Mouse (Mus musculus): Measurements from ENCODE around the gene Slc39a10. TPM values are rescaled to one million over a fixed set of nuclear protein-coding genes. Genes with fewer than 3 reads are reported as not detected.

Gene Slc39a10
- polyA plus RNA-seq, 1 experiment from 2014 or later: 4.5 TPM

GRCm38 (mm10) chr1:46905706-46906105, 13.1 kb upstream of the Slc39a10 start:
- Histone ChIP-seq H3K4me3 (replicated peaks) (no peak overlapping the region), H3K36me3 (no peaks in the 10 kb centered on the region), H3K4me2 (no peak overlapping the region), H3K9me3 (replicated peaks) (no peaks in the 10 kb centered on the region), H3K4me1 (replicated peaks) (no peaks in the 10 kb centered on the region), H3K27ac (no peak overlapping the region), H3K9ac (no peak overlapping the region), H3K27me3 (no peaks in the 10 kb centered on the region)
- 42% methylated on average over 5 of the region's 5 CpGs for WGBS (ENCODE audit: insufficient replicate concordance)
- DNase-seq (no peak), ATAC-seq (ENCODE audit: low read depth) (no peak)

GRCm38 (mm10) chr1:46902102-46902683, 9.5 kb upstream of the Slc39a10 start:
- H3K4me2 ChIP-seq: no peak overlapping the region
- H3K4me3 ChIP-seq (replicated peaks): no peak overlapping the region
- H3K27ac ChIP-seq: no peak overlapping the region
- no peaks in the 10 kb centered on the region for H3K4me1 ChIP-seq (replicated peaks)
- no peak overlapping the region for H3K9ac ChIP-seq
- ATAC-seq (ENCODE audit: low read depth): no peak
- 53% methylated on average over 2 of the region's 2 CpGs for WGBS (ENCODE audit: insufficient replicate concordance)
- no peaks in the 10 kb centered on the region for H3K9me3 ChIP-seq (replicated peaks)
- DNase-seq: no peak
- no peaks in the 10 kb centered on the region for H3K27me3 ChIP-seq
- no peaks in the 10 kb centered on the region for H3K36me3 ChIP-seq

GRCm38 (mm10) chr1:46894281-46894842, 1.7 kb upstream of the Slc39a10 start:
- H3K4me2 ChIP-seq: no peak overlapping the region
- ATAC-seq (ENCODE audit: low read depth): no peak

GRCm38 (mm10) chr1:46888726-46889125, 3.9 kb downstream of the Slc39a10 start:
- WGBS (ENCODE audit: insufficient replicate concordance): 44% methylated on average over 4 of the region's 4 CpGs
- no peaks in the 10 kb centered on the region for H3K9me3 ChIP-seq (replicated peaks)
- H3K4me3 ChIP-seq (replicated peaks): no peak overlapping the region
- no peak for ATAC-seq (ENCODE audit: low read depth)
- H3K27ac ChIP-seq: no peak overlapping the region
- H3K27me3 ChIP-seq: no peaks in the 10 kb centered on the region
- no peak for DNase-seq
- H3K4me2 ChIP-seq: no peak overlapping the region
- H3K9ac ChIP-seq: no peak overlapping the region
- H3K4me1 ChIP-seq (replicated peaks): no peaks in the 10 kb centered on the region
- no peaks in the 10 kb centered on the region for H3K36me3 ChIP-seq

More at GRCm38 (mm10) chr1:46894281-46894842, 1.7 kb upstream of the Slc39a10 start:
- no peak for DNase-seq
- no peaks in the 10 kb centered on the region for H3K27me3 ChIP-seq
- no peaks in the 10 kb centered on the region for H3K36me3 ChIP-seq
- no peak overlapping the region for H3K9ac ChIP-seq
- no peaks in the 10 kb centered on the region for H3K9me3 ChIP-seq (replicated peaks)
- no peaks in the 10 kb centered on the region for H3K4me1 ChIP-seq (replicated peaks)
- H3K27ac ChIP-seq: no peak overlapping the region
- WGBS (ENCODE audit: insufficient replicate concordance): 5% methylated on average over 7 of the region's 7 CpGs
- H3K4me3 ChIP-seq (replicated peaks): no peak overlapping the region

GRCm38 (mm10) chr1:46888324-46888723, 4.3 kb downstream of the Slc39a10 start:
- no peaks in the 10 kb centered on the region for H3K9me3 ChIP-seq (replicated peaks)
- DNase-seq (no peak), ATAC-seq (ENCODE audit: low read depth) (no peak)
- no peak overlapping the region for H3K27ac ChIP-seq
- H3K36me3 ChIP-seq: no peaks in the 10 kb centered on the region
- H3K4me3 ChIP-seq (replicated peaks): no peak overlapping the region
- H3K27me3 ChIP-seq: no peaks in the 10 kb centered on the region
- WGBS (ENCODE audit: insufficient replicate concordance): 45% methylated on average over 2 of the region's 2 CpGs
- H3K9ac ChIP-seq: no peak overlapping the region
- H3K4me2 ChIP-seq: no peak overlapping the region
- no peaks in the 10 kb centered on the region for H3K4me1 ChIP-seq (replicated peaks)

- ATAC-seq (ENCODE audit: low read depth) (no peak), DNase-seq (no peak)
- H3K9me3 ChIP-seq (replicated peaks): no peaks in the 10 kb centered on the region
- no peak overlapping the region for H3K4me3 ChIP-seq (replicated peaks)
- no peaks in the 10 kb centered on the region for H3K27me3 ChIP-seq
- H3K4me2 ChIP-seq: no peak overlapping the region
- H3K27ac ChIP-seq: no peak overlapping the region
- H3K9ac ChIP-seq: no peak overlapping the region
- H3K4me1 ChIP-seq (replicated peaks): no peaks in the 10 kb centered on the region
- WGBS (ENCODE audit: insufficient replicate concordance): 30% methylated on average over 6 of the region's 6 CpGs
- H3K36me3 ChIP-seq: no peaks in the 10 kb centered on the region
These were observed 4.7 kb downstream of the Slc39a10 start for GRCm38 (mm10) chr1:46887908-46888307.

- Histone ChIP-seq H3K9me3 (replicated peaks) (no peaks in the 10 kb centered on the region), H3K4me1 (replicated peaks) (no peaks in the 10 kb centered on the region), H3K9ac (no peak overlapping the region), H3K4me2 (no peak overlapping the region), H3K27ac (no peak overlapping the region), H3K36me3 (no peaks in the 10 kb centered on the region), H3K27me3 (no peaks in the 10 kb centered on the region), H3K4me3 (replicated peaks) (no peak overlapping the region)
- WGBS (ENCODE audit: insufficient replicate concordance): 50% methylated on average over 9 of the region's 9 CpGs
- no peak for DNase-seq
- no peak for ATAC-seq (ENCODE audit: low read depth)
These were observed 6.6 kb downstream of the Slc39a10 start for GRCm38 (mm10) chr1:46886091-46886490.

- ATAC-seq (ENCODE audit: low read depth) (no peak), DNase-seq (no peak)
- no peak overlapping the region for H3K27ac ChIP-seq
- H3K9ac ChIP-seq: no peak overlapping the region
- no peaks in the 10 kb centered on the region for H3K9me3 ChIP-seq (replicated peaks)
- H3K4me2 ChIP-seq: no peak overlapping the region
- H3K4me1 ChIP-seq (replicated peaks): no peaks in the 10 kb centered on the region
- H3K4me3 ChIP-seq (replicated peaks): no peak overlapping the region
- H3K36me3 ChIP-seq: no peaks in the 10 kb centered on the region
- WGBS (ENCODE audit: insufficient replicate concordance): 14% methylated on average over 3 of the region's 3 CpGs
- H3K27me3 ChIP-seq: no peaks in the 10 kb centered on the region
These were observed 7.4 kb downstream of the Slc39a10 start for GRCm38 (mm10) chr1:46885231-46885630.

- Histone ChIP-seq H3K4me2 (no peak overlapping the region), H3K27me3 (no peaks in the 10 kb centered on the region), H3K27ac (no peak overlapping the region), H3K4me3 (replicated peaks) (no peak overlapping the region), H3K4me1 (replicated peaks) (no peaks in the 10 kb centered on the region), H3K36me3 (no peaks in the 10 kb centered on the region), H3K9ac (no peak overlapping the region), H3K9me3 (replicated peaks) (no peaks in the 10 kb centered on the region)
- DNase-seq (no peak), ATAC-seq (ENCODE audit: low read depth) (no peak)
These were observed 12.7 kb downstream of the Slc39a10 start for GRCm38 (mm10) chr1:46879951-46880350.

GRCm38 (mm10) chr1:46873770-46874169, 18.9 kb downstream of the Slc39a10 start:
- H3K27me3 ChIP-seq: no peaks in the 10 kb centered on the region
- H3K4me1 ChIP-seq (replicated peaks): no peaks in the 10 kb centered on the region
- no peak for DNase-seq
- no peak overlapping the region for H3K4me3 ChIP-seq (replicated peaks)
- no peak overlapping the region for H3K27ac ChIP-seq
- no peak overlapping the region for H3K4me2 ChIP-seq
- H3K9me3 ChIP-seq (replicated peaks): no peaks in the 10 kb centered on the region
- no peaks in the 10 kb centered on the region for H3K36me3 ChIP-seq
- no peak overlapping the region for H3K9ac ChIP-seq
- 46% methylated on average over 3 of the region's 3 CpGs for WGBS (ENCODE audit: insufficient replicate concordance)
- no peak for ATAC-seq (ENCODE audit: low read depth)

GRCm38 (mm10) chr1:46869788-46870187, 22.9 kb downstream of the Slc39a10 start:
- H3K27me3 ChIP-seq: no peaks in the 10 kb centered on the region
- H3K9me3 ChIP-seq (replicated peaks): no peaks in the 10 kb centered on the region
- H3K9ac ChIP-seq: no peak overlapping the region
- H3K36me3 ChIP-seq: no peaks in the 10 kb centered on the region
- no peak for DNase-seq
- H3K4me3 ChIP-seq (replicated peaks): no peak overlapping the region
- ATAC-seq (ENCODE audit: low read depth): no peak
- H3K27ac ChIP-seq: no peak overlapping the region
- no peaks in the 10 kb centered on the region for H3K4me1 ChIP-seq (replicated peaks)
- no peak overlapping the region for H3K4me2 ChIP-seq

DNA sequence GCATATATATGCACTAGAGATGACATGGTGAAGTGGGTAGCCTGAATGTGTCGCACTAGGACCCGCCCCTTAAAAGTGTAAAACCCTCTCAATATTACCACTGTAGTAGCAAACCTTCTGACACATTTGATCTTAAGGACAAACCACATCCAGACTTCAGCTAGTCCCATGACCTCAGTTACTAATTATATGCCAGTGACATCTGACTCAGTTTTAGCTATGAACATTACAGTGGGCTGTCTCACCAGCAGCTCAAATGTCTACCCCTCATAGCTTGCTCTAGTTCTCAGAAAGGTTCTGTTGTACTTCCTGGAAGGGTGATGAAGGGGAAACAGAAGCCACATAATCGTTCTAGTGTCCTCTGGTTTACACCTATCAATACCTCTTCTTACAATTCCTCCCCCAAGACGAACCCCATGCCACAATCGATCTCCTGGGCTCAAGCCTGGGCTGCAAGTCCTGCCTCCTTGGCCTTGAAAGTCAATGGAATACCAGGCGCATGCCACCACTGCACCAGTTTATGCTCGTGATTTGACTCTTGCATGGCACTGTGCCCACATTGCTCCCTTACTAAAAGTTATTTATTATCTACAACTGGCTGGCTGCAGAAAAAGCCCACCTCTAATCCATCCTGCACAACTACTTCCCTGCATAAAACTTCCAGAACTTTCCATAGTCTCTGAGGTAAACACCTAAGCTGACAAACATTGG, 28.3 kb downstream of the Slc39a10 start:
- H3K27ac ChIP-seq: no peak overlapping the region
- ATAC-seq (ENCODE audit: low read depth) (no peak), DNase-seq (no peak)
- 56% methylated on average over 7 of the region's 7 CpGs for WGBS (ENCODE audit: insufficient replicate concordance)
- no peak overlapping the region for H3K4me3 ChIP-seq (replicated peaks)
- no peak overlapping the region for H3K4me2 ChIP-seq
- no peak overlapping the region for H3K9ac ChIP-seq
- H3K9me3 ChIP-seq (replicated peaks): no peaks in the 10 kb centered on the region
- no peaks in the 10 kb centered on the region for H3K4me1 ChIP-seq (replicated peaks)
- H3K36me3 ChIP-seq: no peaks in the 10 kb centered on the region
- H3K27me3 ChIP-seq: no peaks in the 10 kb centered on the region

Measured in liver, embryonic 13.5 days (tissue).